Mouse (Mus musculus): ENCODE results near the gene Slc44a5. TPM values are rescaled to one million over a fixed set of nuclear protein-coding genes. Genes with fewer than 3 reads are reported as not detected.

The Slc44a5 gene
- 0.40 and 0.56 TPM in 2 replicates for polyA plus RNA-seq (2015; fragmentation: Nextera tagmentation; extraction: Ambion mirVana)

- peak within 1 kb of the TSS; percentile 61 for H3K9ac ChIP-seq (ENCODE audit: low read length)
- 2% methylated on average over 58 of the region's 66 CpGs for WGBS
- H3K4me1 ChIP-seq (ENCODE audit: control insufficient read depth, insufficient read depth, low read length) = no peaks in the 10 kb centered on the region
- no peaks in the 10 kb centered on the region for H3K36me3 ChIP-seq (ENCODE audit: control insufficient read depth, insufficient read depth)
- peaks cover 42% of the 10 kb centered on the region for H3K27me3 ChIP-seq (ENCODE audit: control insufficient read depth, insufficient read depth, low read length)
- peak; percentile 41; the same call in 1 of the 2 replicates for ATAC-seq (replicated peaks; ENCODE audit: extremely low read depth, insufficient read depth, low FRiP score)
- H3K4me2 ChIP-seq (ENCODE audit: low read depth, low read length) = peak within 1 kb of the TSS; percentile 97
- no peak within 1 kb of the TSS for H3K27ac ChIP-seq (ENCODE audit: low read length)
- peak within 1 kb of the TSS; percentile 57 for H3K4me3 ChIP-seq (ENCODE audit: low read length)
- no peaks in the 10 kb centered on the region; the same call in 1 of the 2 replicates for H3K9me3 ChIP-seq (replicated peaks; ENCODE audit: control insufficient read depth, low read length)
Measured at GRCm38 (mm10) chr3:153973171-153973948, at the start of gene Slc44a5. Gene Slc44a5, plus strand, starts transcription at chr3:153973436.

- H3K9me3 ChIP-seq (replicated peaks; ENCODE audit: control insufficient read depth, low read length) = no peaks in the 10 kb centered on the region
- no peak overlapping the region for H3K4me2 ChIP-seq (ENCODE audit: low read depth, low read length)
- H3K36me3 ChIP-seq (ENCODE audit: control insufficient read depth, insufficient read depth) = peaks cover 60% of the 10 kb centered on the region
- ATAC-seq (replicated peaks; ENCODE audit: extremely low read depth, insufficient read depth, low FRiP score) = no peak
- 89% methylated on average over 7 of the region's 7 CpGs for WGBS
- no peaks in the 10 kb centered on the region for H3K27me3 ChIP-seq (ENCODE audit: control insufficient read depth, insufficient read depth, low read length)
- no peak overlapping the region for H3K9ac ChIP-seq (ENCODE audit: low read length)
- no peak overlapping the region for H3K4me3 ChIP-seq (ENCODE audit: low read length)
- no peak overlapping the region for H3K27ac ChIP-seq (ENCODE audit: low read length)
- no peaks in the 10 kb centered on the region for H3K4me1 ChIP-seq (ENCODE audit: control insufficient read depth, insufficient read depth, low read length)
Measured at GRCm38 (mm10) chr3:153926333-153926732, 46.9 kb upstream of the Slc44a5 start.

GRCm38 (mm10) chr3:153929526-153929925 is 43.7 kb upstream of the Slc44a5 start:
- no peak overlapping the region for H3K4me3 ChIP-seq (ENCODE audit: low read length)
- no peaks in the 10 kb centered on the region for H3K4me1 ChIP-seq (ENCODE audit: control insufficient read depth, insufficient read depth, low read length)
- H3K4me2 ChIP-seq (ENCODE audit: low read depth, low read length) = no peak overlapping the region
- no peak overlapping the region for H3K27ac ChIP-seq (ENCODE audit: low read length)
- no peak overlapping the region for H3K9ac ChIP-seq (ENCODE audit: low read length)
- 88% methylated on average over 11 of the region's 11 CpGs for WGBS
- no peaks in the 10 kb centered on the region for H3K9me3 ChIP-seq (replicated peaks; ENCODE audit: control insufficient read depth, low read length)
- H3K27me3 ChIP-seq (ENCODE audit: control insufficient read depth, insufficient read depth, low read length) = no peaks in the 10 kb centered on the region
- no peak for ATAC-seq (replicated peaks; ENCODE audit: extremely low read depth, insufficient read depth, low FRiP score)
- H3K36me3 ChIP-seq (ENCODE audit: control insufficient read depth, insufficient read depth) = peaks cover 73% of the 10 kb centered on the region

- Histone ChIP-seq H3K27me3 (ENCODE audit: control insufficient read depth, insufficient read depth, low read length) (no peaks in the 10 kb centered on the region), H3K4me2 (ENCODE audit: low read depth, low read length) (no peak overlapping the region), H3K9ac (ENCODE audit: low read length) (no peak overlapping the region), H3K4me3 (ENCODE audit: low read length) (no peak overlapping the region), H3K9me3 (replicated peaks; ENCODE audit: control insufficient read depth, low read length) (no peaks in the 10 kb centered on the region), H3K4me1 (ENCODE audit: control insufficient read depth, insufficient read depth, low read length) (peaks cover 9% of the 10 kb centered on the region), H3K27ac (ENCODE audit: low read length) (no peak overlapping the region), H3K36me3 (ENCODE audit: control insufficient read depth, insufficient read depth) (peaks cover 68% of the 10 kb centered on the region)
- ATAC-seq (replicated peaks; ENCODE audit: extremely low read depth, insufficient read depth, low FRiP score) = no peak
- 90% methylated on average over 5 of the region's 5 CpGs for WGBS
Measured at GRCm38 (mm10) chr3:153932461-153932860, 40.8 kb upstream of the Slc44a5 start.

GRCm38 (mm10) chr3:153935878-153936277 is 37.4 kb upstream of the Slc44a5 start:
- peak overlapping the region; percentile 55 for H3K9ac ChIP-seq (ENCODE audit: low read length)
- peaks cover 15% of the 10 kb centered on the region for H3K4me1 ChIP-seq (ENCODE audit: control insufficient read depth, insufficient read depth, low read length)
- H3K36me3 ChIP-seq (ENCODE audit: control insufficient read depth, insufficient read depth) = peaks cover 64% of the 10 kb centered on the region
- H3K4me2 ChIP-seq (ENCODE audit: low read depth, low read length) = peak overlapping the region; percentile 40
- WGBS = 37% methylated on average over 9 of the region's 9 CpGs
- H3K9me3 ChIP-seq (replicated peaks; ENCODE audit: control insufficient read depth, low read length) = no peaks in the 10 kb centered on the region
- peak overlapping the region; percentile 97 for H3K27ac ChIP-seq (ENCODE audit: low read length)
- H3K4me3 ChIP-seq (ENCODE audit: low read length) = no peak overlapping the region
- no peaks in the 10 kb centered on the region for H3K27me3 ChIP-seq (ENCODE audit: control insufficient read depth, insufficient read depth, low read length)
- ATAC-seq (replicated peaks; ENCODE audit: extremely low read depth, insufficient read depth, low FRiP score) = peak; percentile 91

GRCm38 (mm10) chr3:153937116-153937810 is 36.0 kb upstream of the Slc44a5 start:
- no peaks in the 10 kb centered on the region for H3K9me3 ChIP-seq (replicated peaks; ENCODE audit: control insufficient read depth, low read length)
- ATAC-seq (replicated peaks; ENCODE audit: extremely low read depth, insufficient read depth, low FRiP score) = no peak
- no peak overlapping the region for H3K4me2 ChIP-seq (ENCODE audit: low read depth, low read length)
- 85% methylated on average over 17 of the region's 17 CpGs for WGBS
- H3K27ac ChIP-seq (ENCODE audit: low read length) = 0 out of 2 replicates have a peak overlapping the region, but pooled peaks have one; percentile 46
- H3K36me3 ChIP-seq (ENCODE audit: control insufficient read depth, insufficient read depth) = peaks cover 61% of the 10 kb centered on the region
- H3K9ac ChIP-seq (ENCODE audit: low read length) = no peak overlapping the region
- H3K4me3 ChIP-seq (ENCODE audit: low read length) = no peak overlapping the region
- peaks cover 18% of the 10 kb centered on the region for H3K4me1 ChIP-seq (ENCODE audit: control insufficient read depth, insufficient read depth, low read length)
- H3K27me3 ChIP-seq (ENCODE audit: control insufficient read depth, insufficient read depth, low read length) = no peaks in the 10 kb centered on the region

- no peak overlapping the region for H3K4me3 ChIP-seq (ENCODE audit: low read length)
- no peak for ATAC-seq (replicated peaks; ENCODE audit: extremely low read depth, insufficient read depth, low FRiP score)
- peaks cover 27% of the 10 kb centered on the region for H3K4me1 ChIP-seq (ENCODE audit: control insufficient read depth, insufficient read depth, low read length)
- peaks cover 37% of the 10 kb centered on the region for H3K36me3 ChIP-seq (ENCODE audit: control insufficient read depth, insufficient read depth)
- H3K27ac ChIP-seq (ENCODE audit: low read length) = no peak overlapping the region
- no peak overlapping the region for H3K9ac ChIP-seq (ENCODE audit: low read length)
- WGBS = 50% methylated on average over 8 of the region's 8 CpGs
- H3K4me2 ChIP-seq (ENCODE audit: low read depth, low read length) = no peak overlapping the region
- no peaks in the 10 kb centered on the region for H3K27me3 ChIP-seq (ENCODE audit: control insufficient read depth, insufficient read depth, low read length)
- no peaks in the 10 kb centered on the region for H3K9me3 ChIP-seq (replicated peaks; ENCODE audit: control insufficient read depth, low read length)
Measured at GRCm38 (mm10) chr3:153940021-153940420, 33.2 kb upstream of the Slc44a5 start.

GRCm38 (mm10) chr3:153940486-153940885 is 32.8 kb upstream of the Slc44a5 start:
- WGBS = 77% methylated on average over 9 of the region's 9 CpGs
- peaks cover 34% of the 10 kb centered on the region for H3K36me3 ChIP-seq (ENCODE audit: control insufficient read depth, insufficient read depth)
- no peak overlapping the region for H3K9ac ChIP-seq (ENCODE audit: low read length)
- no peak overlapping the region for H3K4me2 ChIP-seq (ENCODE audit: low read depth, low read length)
- ATAC-seq (replicated peaks; ENCODE audit: extremely low read depth, insufficient read depth, low FRiP score) = no peak
- no peaks in the 10 kb centered on the region for H3K9me3 ChIP-seq (replicated peaks; ENCODE audit: control insufficient read depth, low read length)
- no peaks in the 10 kb centered on the region for H3K27me3 ChIP-seq (ENCODE audit: control insufficient read depth, insufficient read depth, low read length)
- no peak overlapping the region for H3K27ac ChIP-seq (ENCODE audit: low read length)
- no peak overlapping the region for H3K4me3 ChIP-seq (ENCODE audit: low read length)
- H3K4me1 ChIP-seq (ENCODE audit: control insufficient read depth, insufficient read depth, low read length) = peaks cover 27% of the 10 kb centered on the region

GRCm38 (mm10) chr3:153941613-153942012 is 31.6 kb upstream of the Slc44a5 start:
- Histone ChIP-seq H3K27me3 (ENCODE audit: control insufficient read depth, insufficient read depth, low read length) (no peaks in the 10 kb centered on the region), H3K4me3 (ENCODE audit: low read length) (no peak overlapping the region), H3K27ac (ENCODE audit: low read length) (no peak overlapping the region), H3K9me3 (replicated peaks; ENCODE audit: control insufficient read depth, low read length) (no peaks in the 10 kb centered on the region), H3K4me1 (ENCODE audit: control insufficient read depth, insufficient read depth, low read length) (peaks cover 24% of the 10 kb centered on the region), H3K4me2 (ENCODE audit: low read depth, low read length) (no peak overlapping the region), H3K9ac (ENCODE audit: low read length) (no peak overlapping the region), H3K36me3 (ENCODE audit: control insufficient read depth, insufficient read depth) (peaks cover 34% of the 10 kb centered on the region)
- WGBS = 84% methylated on average over 13 of the region's 13 CpGs
- ATAC-seq (replicated peaks; ENCODE audit: extremely low read depth, insufficient read depth, low FRiP score) = no peak
